8 mouse cellular contexts compared by ENCODE assay signal in genomic region chr19:55740753-55741438, GRCm38 (mm10). TPM values are rescaled to one million over a fixed set of nuclear protein-coding genes. Genes with fewer than 3 reads are reported as not detected.
DNase-seq lines count a peak whose midpoint lies in the region; ATAC-seq and TF ChIP-seq lines count a peak whose summit lies in the region.

No protein-coding gene starts in this region.

- peak; percentile 23 to 36 for DNase-seq in heart, postnatal 10 days
- peak; percentile 74 for DNase-seq in lung, postnatal 0 days (ENCODE audit: low spot score)
- no peak for DNase-seq in left cerebral cortex, adult 9 months (ENCODE audit: low spot score in 2 of 2)
- no peak for DNase-seq in thymus, postnatal 36 days
- DNase-seq in right cerebral cortex, adult 18-20 months = no peak
- no peak for DNase-seq in spleen, adult 18-20 months

- H3K27me3 ChIP-seq in E14TG2a.4 (ENCODE audit: insufficient read depth, low read length) = peaks cover 14% of the 10 kb centered on the region
- no peaks in the 10 kb centered on the region for H3K27me3 ChIP-seq in lung, postnatal 0 days (replicated peaks; ENCODE audit: insufficient read depth, low read length)

- peak; percentile 17 for ATAC-seq in activated CD4-positive, CD25-positive, alpha-beta regulatory T cell, adult 4 months
- ATAC-seq in lung, postnatal 0 days = no peak

- H3K4me1 ChIP-seq in E14TG2a.4 (replicated peaks; ENCODE audit: low read depth, low read length) = peaks cover 64% of the 10 kb centered on the region
- H3K4me1 ChIP-seq in lung, postnatal 0 days (ENCODE audit: insufficient read depth, low read depth, low read length) = peaks cover 7% of the 10 kb centered on the region; the same call in 1 of the 2 replicates

- no peak for TF ChIP-seq CTCF in E14TG2a.4 (conservative IDR thresholded peaks at IDR 0.05; ENCODE audit: low read length)
- TF ChIP-seq CTCF in lung, postnatal 0 days (IDR thresholded peaks at IDR 0.05) = 0 out of 2 replicates have a peak, but pooled peaks have one; percentile 13

- 9% methylated on average over 10 of the region's 10 CpGs for WGBS in lung, postnatal 0 days

- H3K9me3 ChIP-seq in E14TG2a.4 (ENCODE audit: low read length) = no peaks in the 10 kb centered on the region
- no peaks in the 10 kb centered on the region for H3K9me3 ChIP-seq in lung, postnatal 0 days (ENCODE audit: low read length)

- H3K9ac ChIP-seq in lung, postnatal 0 days (replicated peaks; ENCODE audit: low read depth) = no peak overlapping the region

- peak overlapping the region; percentile 65 for H3K4me3 ChIP-seq in E14TG2a.4 (replicated peaks; ENCODE audit: low read length)
- peak overlapping the region; percentile 79 for H3K4me3 ChIP-seq in lung, postnatal 0 days (ENCODE audit: low read depth, low read length)

- H3K4me2 ChIP-seq in lung, postnatal 0 days (replicated peaks; ENCODE audit: low read depth, low read length) = peak overlapping the region; percentile 92

- no peak for TF ChIP-seq EP300 in lung, postnatal 0 days (IDR thresholded peaks at IDR 0.05)

- intact Hi-C loops in heart, postnatal 10 days (cut with DNase I) = loop anchor here (2.0 to 5.0 kb wide), 4 partner anchors 98 to 194 kb away; no protein-coding TSS in a partner anchor

- no peaks in the 10 kb centered on the region for H3K36me3 ChIP-seq in E14TG2a.4 (ENCODE audit: insufficient read depth, low read length)
- H3K36me3 ChIP-seq in lung, postnatal 0 days (ENCODE audit: insufficient read depth, low read length) = no peaks in the 10 kb centered on the region

- peak overlapping the region; percentile 91 for H3K27ac ChIP-seq in lung, postnatal 0 days (ENCODE audit: low read length)

RNA-seq across cellular contexts. Expression of gene Tcf7l2, which starts 0.7 kb away (rescaled TPM):
- 1 to 10 TPM; 1.6 TPM for polyA plus RNA-seq in activated CD4-positive, CD25-positive, alpha-beta regulatory T cell, adult 4 months (2017; shearing (Covaris generic))
- 10 to 100 TPM; 21.9 to 22.3 TPM for total RNA-seq in heart, postnatal 10 days (2021)
- 43.9 and 44.4 TPM in 2 replicates for polyA plus RNA-seq in lung, postnatal 0 days (2015; fragmentation: Nextera tagmentation; extraction: Ambion mirVana)

Comparison
In these comparisons a context has a peak if more than half of its experiments do, and no peak if none do; other contexts are left out.
1. DNase-seq: peak in heart, postnatal 10 days (2 of 2) and lung, postnatal 0 days (single experiment); none in left cerebral cortex, adult 9 months (0 of 2), thymus, postnatal 36 days (0 of 2), right cerebral cortex, adult 18-20 months (single experiment) and spleen, adult 18-20 months (0 of 2).
2. RNA of gene Tcf7l2, which starts 0.7 kb away (polyA plus RNA-seq): 43.9 to 44.4 TPM in lung, postnatal 0 days; 1.6 TPM in activated CD4-positive, CD25-positive, alpha-beta regulatory T cell, adult 4 months; every median in the first group is over 10 times any median in the second.